Comparison of ENCODE assay signal across 12 mouse cellular contexts in genomic region chr13:30154264-30154663, GRCm38 (mm10). TPM values are rescaled to one million over a fixed set of nuclear protein-coding genes. Genes with fewer than 3 reads are reported as not detected.
DNase-seq lines count a peak whose midpoint lies in the region; ATAC-seq and TF ChIP-seq lines count a peak whose summit lies in the region.
"Had no signal": no experiment of that assay in that cellular context is flagged by ENCODE, and none has a peak within 500 bp of the region (broad histone marks: within the 10 kb centered on the region; RNA-seq: fewer than 3 reads in every experiment).

No protein-coding gene starts in this region.

- peaks cover 0 to 30% of the 10 kb centered on the region in 2 experiments; a peak in 2 of 4 replicates for H3K36me3 ChIP-seq in MEL (ENCODE audit: control insufficient read depth in 1 of 2, insufficient read depth in 2 of 2, low read length in 2 of 2)
- no peaks in the 10 kb centered on the region for H3K36me3 ChIP-seq in lung, postnatal 0 days (ENCODE audit: insufficient read depth, low read length)
- no peaks in the 10 kb centered on the region for H3K36me3 ChIP-seq in stomach, postnatal 0 days (ENCODE audit: control insufficient read depth, insufficient read depth, low read length)
- no peaks in the 10 kb centered on the region for H3K36me3 ChIP-seq in heart, embryonic 10.5 days
- H3K36me3 ChIP-seq: forebrain, embryonic 10.5 days; neural tube, embryonic 13.5 days had no signal

- no peak for TF ChIP-seq RAD21 in MEL (IDR thresholded peaks at IDR 0.05; ENCODE audit: low read depth, low read length)

- H3K4me1 ChIP-seq in MEL (ENCODE audit: control insufficient read depth in 1 of 2, insufficient read depth in 2 of 2, low read length in 2 of 2): peaks cover 22 to 32% of the 10 kb centered on the region in 2 experiments
- no peaks in the 10 kb centered on the region for H3K4me1 ChIP-seq in lung, postnatal 0 days (ENCODE audit: insufficient read depth, low read depth, low read length)
- no peaks in the 10 kb centered on the region for H3K4me1 ChIP-seq in stomach, postnatal 0 days (replicated peaks; ENCODE audit: control insufficient read depth, insufficient read depth)
- no peaks in the 10 kb centered on the region for H3K4me1 ChIP-seq in heart, embryonic 10.5 days
- H3K4me1 ChIP-seq: forebrain, embryonic 10.5 days; neural tube, embryonic 13.5 days had no signal

- H3K9me3 ChIP-seq in MEL (replicated peaks; ENCODE audit: insufficient read depth, low read length): no peaks in the 10 kb centered on the region
- no peaks in the 10 kb centered on the region for H3K9me3 ChIP-seq in lung, postnatal 0 days (ENCODE audit: low read length)
- H3K9me3 ChIP-seq in stomach, postnatal 0 days (ENCODE audit: control insufficient read depth, low read length): no peaks in the 10 kb centered on the region
- no peaks in the 10 kb centered on the region for H3K9me3 ChIP-seq in heart, embryonic 10.5 days
- H3K9me3 ChIP-seq: forebrain, embryonic 10.5 days; neural tube, embryonic 13.5 days had no signal

- H3K4me2 ChIP-seq in lung, postnatal 0 days (replicated peaks; ENCODE audit: low read depth, low read length): no peak overlapping the region
- H3K4me2 ChIP-seq in stomach, postnatal 0 days (replicated peaks; ENCODE audit: low read depth): no peak overlapping the region
- H3K4me2 ChIP-seq: midbrain, embryonic 11.5 days; neural tube, embryonic 13.5 days had no signal

- DNase-seq in MEL (ENCODE audit: low read depth, low spot score): peak; percentile 87
- DNase-seq in adrenal gland, postnatal 36 days: peak; percentile 25 to 51
- peak; percentile 75 for DNase-seq in lung, postnatal 0 days (ENCODE audit: low spot score)
- DNase-seq in stomach, postnatal 0 days (ENCODE audit: low spot score): no peak
- no peak for DNase-seq in cerebellum, postnatal 10 days
- no peak for DNase-seq in right cerebral cortex, postnatal 36 days (ENCODE audit: low spot score in 2 of 2)
- DNase-seq in heart, embryonic 10.5 days (ENCODE audit: low spot score): no peak
- DNase-seq: cerebellum, adult 11-12 months; right cerebral cortex, postnatal 4 days had no signal

- TF ChIP-seq EP300 in MEL (IDR thresholded peaks at IDR 0.05; ENCODE audit: low read depth in 1 of 2, low read length in 2 of 2): peak; percentile 44 to 56; a peak in 3 of 4 replicates
- 0 out of 2 replicates have a peak, but pooled peaks have one; percentile 15 for TF ChIP-seq EP300 in lung, postnatal 0 days (IDR thresholded peaks at IDR 0.05)
- no peak for TF ChIP-seq EP300 in stomach, postnatal 0 days (optimal IDR thresholded peaks at IDR 0.05)

- peak overlapping the region; percentile 79 for H3K27ac ChIP-seq in MEL (ENCODE audit: control insufficient read depth, low read depth, low read length)
- no peak overlapping the region for H3K27ac ChIP-seq in lung, postnatal 0 days (ENCODE audit: low read length)
- peak overlapping the region; percentile 1; the same call in 1 of the 2 replicates for H3K27ac ChIP-seq in stomach, postnatal 0 days (replicated peaks)
- no peak overlapping the region for H3K27ac ChIP-seq in heart, embryonic 10.5 days
- H3K27ac ChIP-seq: forebrain, embryonic 10.5 days; neural tube, embryonic 13.5 days had no signal

- ATAC-seq in lung, postnatal 0 days: peak; percentile 84
- no peak for ATAC-seq in stomach, postnatal 0 days (ENCODE audit: low FRiP score, low TSS enrichment)

- no peak for TF ChIP-seq POLR2A in MEL (IDR thresholded peaks at IDR 0.05; ENCODE audit: control insufficient read depth in 1 of 2, insufficient read depth in 1 of 2, low read depth in 1 of 2, low read length in 2 of 2, poor library complexity in 1 of 2)

- no peaks in the 10 kb centered on the region for H3K79me2 ChIP-seq in MEL (ENCODE audit: control insufficient read depth, insufficient read depth, low read length, poor library complexity)

- no peak for TF ChIP-seq CTCF in MEL (IDR thresholded peaks at IDR 0.05 in 2 of 3, conservative IDR thresholded peaks at IDR 0.05 in 1 of 3; ENCODE audit: control insufficient read depth in 1 of 3, insufficient read depth in 1 of 3, low read depth in 2 of 3, low read length in 3 of 3, poor library complexity in 1 of 3, severe bottlenecking in 1 of 3)
- TF ChIP-seq CTCF in lung, postnatal 0 days (IDR thresholded peaks at IDR 0.05): no peak
- no peak for TF ChIP-seq CTCF in stomach, postnatal 0 days (IDR thresholded peaks at IDR 0.05; ENCODE audit: low read depth)

- H3K27me3 ChIP-seq in MEL (ENCODE audit: control insufficient read depth in 1 of 2, insufficient read depth in 2 of 2, low read length in 2 of 2): no peaks in the 10 kb centered on the region
- H3K27me3 ChIP-seq in lung, postnatal 0 days (replicated peaks; ENCODE audit: insufficient read depth, low read length): no peaks in the 10 kb centered on the region
- no peaks in the 10 kb centered on the region for H3K27me3 ChIP-seq in stomach, postnatal 0 days (ENCODE audit: control insufficient read depth, insufficient read depth, low read length)
- H3K27me3 ChIP-seq in heart, embryonic 10.5 days (ENCODE audit: insufficient read depth, poor library complexity, severe bottlenecking): no peaks in the 10 kb centered on the region
- H3K27me3 ChIP-seq: neural tube, embryonic 13.5 days had no signal

- H3K4me3 ChIP-seq in MEL (ENCODE audit: control insufficient read depth in 1 of 2, insufficient read depth in 1 of 2, low read depth in 2 of 2, low read length in 2 of 2): 0 out of 4 replicates have a peak overlapping the region, but pooled peaks of 1 of the 2 experiments have one; percentile 13
- H3K4me3 ChIP-seq in lung, postnatal 0 days (ENCODE audit: low read depth, low read length): no peak overlapping the region
- no peak overlapping the region for H3K4me3 ChIP-seq in stomach, postnatal 0 days (ENCODE audit: low read depth, low read length)
- H3K4me3 ChIP-seq in heart, embryonic 10.5 days: no peak overlapping the region
- H3K4me3 ChIP-seq: forebrain, embryonic 10.5 days; neural tube, embryonic 13.5 days had no signal

- WGBS in lung, postnatal 0 days: 45% methylated on average over 4 of the region's 4 CpGs
- WGBS in stomach, postnatal 0 days: 63% methylated on average over 4 of the region's 4 CpGs
- WGBS in heart, embryonic 10.5 days: 79% methylated on average over 4 of the region's 4 CpGs

- H3K9ac ChIP-seq in MEL (ENCODE audit: control insufficient read depth, low read depth, low read length, poor library complexity, severe bottlenecking): no peak overlapping the region
- H3K9ac ChIP-seq in lung, postnatal 0 days (replicated peaks; ENCODE audit: low read depth): no peak overlapping the region
- no peak overlapping the region for H3K9ac ChIP-seq in stomach, postnatal 0 days (ENCODE audit: low read length)
- H3K9ac ChIP-seq: neural tube, embryonic 13.5 days had no signal

TF ChIP-seq in MEL, 35 proteins besides CTCF, POLR2A, EP300 and RAD21:
- peak; percentile 66 for TF ChIP-seq RCOR1 (IDR thresholded peaks at IDR 0.05; ENCODE audit: low read depth, low read length)
- no peak for TF ChIP-seq ZNF384 (IDR thresholded peaks at IDR 0.05; ENCODE audit: low read depth, low read length)
- no peak for TF ChIP-seq ZMIZ1 (IDR thresholded peaks at IDR 0.05; ENCODE audit: low read depth, low read length)
- TF ChIP-seq ETS1 (IDR thresholded peaks at IDR 0.05; ENCODE audit: low read depth, low read length): peak; percentile 46; the same call in 1 of the 2 replicates

RNA-seq across cellular contexts. Expression of gene Mboat1, which starts 18.0 kb away (rescaled TPM):
- 19.0 and 19.8 TPM in 2 replicates for total RNA-seq in MEL (2012; rRNA removed)
- 10 to 100 TPM in 1 of 2 experiments, not detected in 1; 21.9 TPM for polyA plus RNA-seq in MEL (2012; ENCODE audit: insufficient read depth in 1 of 2, insufficient read length in 2 of 2, low read depth in 1 of 2, low replicate concordance in 2 of 2, missing spikeins in 1 of 2)
- 1 to 10 TPM; 3.8 to 5.4 TPM for total RNA-seq in adrenal gland, postnatal 36 days (2021)
- polyA plus RNA-seq in lung, postnatal 0 days (2015; fragmentation: Nextera tagmentation; extraction: Ambion mirVana): 18.6 and 20.6 TPM in 2 replicates
- polyA plus RNA-seq in stomach, postnatal 0 days (2015; fragmentation: Nextera tagmentation; extraction: Ambion mirVana): 98.7 and 104 TPM in 2 replicates
- polyA plus RNA-seq in heart, embryonic 10.5 days (2016; fragmentation: Nextera tagmentation; extraction: Ambion mirVana): 3.6 and 5.0 TPM in 2 replicates

Comparison
In these comparisons a context has a peak if more than half of its experiments do, and no peak if none do; other contexts are left out.
1. DNase-seq: peak in MEL (single experiment), adrenal gland, postnatal 36 days (2 of 2) and lung, postnatal 0 days (single experiment); none in stomach, postnatal 0 days (single experiment), cerebellum, postnatal 10 days (0 of 2), right cerebral cortex, postnatal 36 days (0 of 2) and heart, embryonic 10.5 days (single experiment).
2. H3K27ac ChIP-seq: peak in MEL (single experiment) and stomach, postnatal 0 days (single experiment); none in lung, postnatal 0 days (single experiment) and heart, embryonic 10.5 days (single experiment).